Mouse (Mus musculus) lung, adult 2 months (tissue): ENCODE measurements around the gene Rmnd1. TPM values are rescaled to one million over a fixed set of nuclear protein-coding genes. Genes with fewer than 3 reads are reported as not detected.
"Not testable (repeated sequence)": the region's sequence is repeated elsewhere in the genome, so short reads cannot be mapped to it uniquely, and the experiment has no call there.

Experiments
- DNase-seq: peaks from one replicate; pipeline ENCODE4 v3.0.0; 2022
- H3K4me1 ChIP-seq: fragments of 200-500 bp; 2 replicates; pipeline ENCODE4 v1.6.1; 2011; ENCODE audit warnings: low read length; ENCODE audit not compliant: control insufficient read depth, insufficient read depth
- H3K4me3 ChIP-seq: fragments of 200-500 bp; replicated peaks from 2 replicates; pipeline ENCODE3; 2011; ENCODE audit warnings: low read depth, mild to moderate bottlenecking, control low read depth, low read length; ENCODE audit errors: extremely low read depth
- CTCF ChIP-seq: fragments of 200-500 bp; IDR thresholded peaks from 2 replicates; pipeline ENCODE4 v1.5.1; 2011; ENCODE audit warnings: mild to moderate bottlenecking, low read length, control low read depth; ENCODE audit not compliant: insufficient read depth
- POLR2A ChIP-seq: fragments of 200-500 bp; IDR thresholded peaks from 2 replicates; pipeline ENCODE4 v1.6.1; 2011; ENCODE audit warnings: low read depth, mild to moderate bottlenecking, control low read depth, low read length, borderline replicate concordance; ENCODE audit errors: extremely low read depth
- WGBS: fragments of 180-500 bp; shearing (Covaris S2); methylation state at CpG from one replicate; pipeline ENCODE4 v1.1.7; 2018; 5-methylcytosine and 5-hydroxymethylcytosine counted together
- polyA plus RNA-seq: library from polyadenylated mRNA; depleted of rRNA; stranded (reverse); fragments of >200 nt; gene quantifications from 2 replicates; pipeline ENCODE4 v1.2.3, GENCODE M21; 2012

Gene Rmnd1
- polyA plus RNA-seq, 1 experiment: 16.5 TPM

DNA sequence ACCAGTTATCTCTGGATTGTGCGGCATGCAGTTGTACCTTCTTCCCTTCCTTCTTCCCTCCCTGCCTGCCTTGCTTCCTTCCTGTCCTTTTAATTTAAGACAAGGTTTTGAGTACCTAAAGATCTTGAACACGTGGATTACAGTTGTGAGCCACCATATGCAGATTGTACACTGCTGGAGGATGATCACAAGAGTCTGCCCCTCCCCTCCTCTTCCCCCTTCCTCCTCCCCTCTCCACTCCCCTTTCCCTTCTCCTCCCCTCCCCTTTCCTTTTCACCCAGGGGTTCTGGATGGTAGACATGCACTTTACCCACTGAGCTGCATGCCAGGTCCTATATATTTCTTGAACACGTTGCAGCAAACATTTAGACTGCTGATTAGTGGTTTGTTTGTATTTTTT lies 3.2 kb upstream of the Rmnd1 start:
- 0 out of 2 replicates have a peak, but pooled peaks cover 4% of the 10 kb centered on the region for H3K4me1 ChIP-seq
- DNase-seq: no peak
- no peak for TF ChIP-seq POLR2A
- TF ChIP-seq CTCF: no peak
- 77% methylated on average over 3 of the region's 3 CpGs for WGBS
- no peak overlapping the region for H3K4me3 ChIP-seq

DNA sequence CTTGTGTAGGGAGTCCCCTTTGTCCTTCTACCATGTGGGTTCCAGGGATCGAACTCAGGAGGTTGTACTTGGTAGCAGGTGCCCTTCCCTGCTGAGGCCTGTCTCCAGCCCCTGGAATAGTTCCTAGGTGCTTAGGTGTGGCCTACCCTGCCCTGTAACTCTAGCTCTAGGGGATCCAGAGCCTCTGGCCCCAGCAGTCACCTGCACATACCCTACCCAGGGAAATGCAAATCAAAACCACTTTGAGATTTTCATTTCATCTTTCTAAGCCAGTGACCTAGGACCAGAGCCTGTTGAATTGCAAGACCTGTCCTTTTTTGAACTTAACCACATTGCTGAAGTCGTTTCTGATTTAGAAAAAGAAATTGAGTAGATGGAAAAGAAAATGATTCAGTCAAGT lies 1.7 kb upstream of the Rmnd1 start:
- H3K4me1 ChIP-seq, DNase-seq, H3K4me3 ChIP-seq: not testable (repeated sequence)
- WGBS: 70% methylated on average over 2 of the region's 2 CpGs

DNA sequence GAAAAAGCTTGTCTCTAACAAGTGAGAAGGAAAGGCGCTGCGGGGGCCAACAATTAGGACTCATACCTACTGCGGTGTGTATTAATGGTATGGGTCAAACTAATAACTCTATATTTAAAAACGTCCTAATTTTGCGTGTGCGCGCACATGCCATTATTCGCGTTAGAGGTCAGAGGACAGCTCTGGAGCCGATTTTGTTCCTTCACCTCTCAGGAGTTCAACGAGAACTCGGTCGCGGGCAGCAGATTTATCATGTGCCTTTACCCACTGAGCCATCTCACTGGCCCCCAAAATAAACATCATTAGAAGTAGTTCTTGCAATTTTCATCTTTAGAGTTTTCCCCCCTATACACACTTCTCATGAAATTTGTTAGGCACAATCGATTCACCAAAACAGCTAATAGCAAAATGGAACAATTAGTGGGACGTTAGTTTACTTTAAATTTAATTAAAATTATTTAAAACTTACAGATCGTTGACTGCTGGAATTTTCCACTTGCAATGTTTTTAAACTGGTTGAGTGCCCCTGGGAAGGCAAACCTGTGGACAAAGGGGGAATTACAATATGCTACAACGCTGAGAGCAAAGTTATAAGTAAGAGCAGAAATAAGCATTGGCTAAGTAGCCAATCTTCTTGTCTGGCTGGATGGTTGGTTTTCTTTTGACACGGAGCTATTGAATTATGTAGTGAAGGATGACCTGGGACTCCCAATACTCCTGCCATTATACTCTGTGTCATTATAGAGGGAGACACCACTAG lies 988 bp upstream of the Rmnd1 start:
- WGBS: 7% methylated on average over 19 of the region's 19 CpGs
- DNase-seq: no peak
- TF ChIP-seq CTCF: no peak
- TF ChIP-seq POLR2A: no peak

DNA sequence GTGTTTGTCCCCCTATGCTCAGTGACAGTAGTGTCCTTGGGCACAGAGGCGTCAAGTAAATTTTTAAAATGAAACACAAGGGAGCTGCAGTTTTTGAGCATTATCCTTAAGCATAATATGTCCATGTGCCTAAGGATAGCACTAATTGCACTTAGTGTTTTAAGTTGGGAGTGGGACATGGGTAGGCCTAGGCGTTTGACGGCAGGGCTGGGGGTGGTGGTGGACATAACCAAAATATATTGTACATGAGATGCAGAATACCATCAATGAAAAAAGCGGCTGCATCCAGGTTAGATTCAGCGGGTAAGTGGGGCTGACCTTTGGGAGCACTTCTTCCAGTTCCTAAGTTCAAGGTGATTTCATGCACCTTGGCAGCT lies 454 bp downstream of the Rmnd1 start:
- H3K4me3 ChIP-seq: peak overlapping the region; percentile 83
- 14% methylated on average over 5 of the region's 5 CpGs for WGBS
- TF ChIP-seq CTCF: no peak
- TF ChIP-seq POLR2A: no peak
- DNase-seq: no peak
- H3K4me1 ChIP-seq: 0 out of 2 replicates have a peak, but pooled peaks cover 4% of the 10 kb centered on the region

More for the DNA sequence above, 988 bp upstream of the Rmnd1 start:
- 0 out of 2 replicates have a peak, but pooled peaks cover 4% of the 10 kb centered on the region for H3K4me1 ChIP-seq
- H3K4me3 ChIP-seq: peak overlapping the region; percentile 92

DNA sequence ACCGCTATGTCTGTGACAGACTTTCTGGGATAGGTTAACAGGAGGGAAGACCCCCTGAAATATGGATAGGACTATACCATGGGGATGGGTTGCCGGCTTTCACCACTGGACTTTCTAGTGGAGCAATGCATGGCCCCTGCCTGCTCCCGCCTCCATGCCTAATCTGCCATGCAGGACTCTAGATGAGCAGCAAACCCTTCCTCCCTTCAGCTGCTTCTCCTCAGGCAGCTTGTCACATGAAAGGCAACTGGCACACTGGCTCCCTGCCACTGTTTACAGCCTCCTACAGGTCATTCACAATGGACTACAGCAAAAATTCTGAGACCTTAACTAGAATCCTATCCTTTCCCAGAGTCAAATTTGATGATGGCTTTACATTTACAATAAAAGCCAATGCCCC lies 1.4 kb downstream of the Rmnd1 start:
- DNase-seq: no peak
- TF ChIP-seq POLR2A (no peak), CTCF (no peak)
- WGBS: 87% methylated on average over 3 of the region's 3 CpGs
- Histone ChIP-seq H3K4me1 (0 out of 2 replicates have a peak, but pooled peaks cover 4% of the 10 kb centered on the region), H3K4me3 (no peak overlapping the region)

DNA sequence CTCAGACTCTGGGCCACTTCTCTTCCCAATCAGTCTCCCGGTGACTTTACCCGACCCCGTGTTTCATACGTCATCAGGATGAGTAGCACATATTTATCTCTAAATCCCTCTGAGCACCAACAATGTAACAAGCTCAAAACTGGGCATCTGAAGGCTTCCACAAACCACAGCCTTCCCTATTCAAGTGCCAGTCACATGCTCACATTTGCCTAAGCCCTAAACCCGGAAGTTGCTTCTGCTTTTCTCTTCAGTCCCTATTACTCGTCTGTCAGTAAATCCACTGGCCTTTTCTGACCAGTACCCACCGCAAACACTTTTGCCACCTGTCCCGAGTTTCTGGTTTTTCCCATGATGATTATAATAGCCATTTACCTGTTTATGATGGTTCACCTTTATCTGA lies 1.8 kb downstream of the Rmnd1 start:
- no peak for DNase-seq
- Histone ChIP-seq H3K4me1 (0 out of 2 replicates have a peak, but pooled peaks cover 4% of the 10 kb centered on the region), H3K4me3 (no peak overlapping the region)
- WGBS: 81% methylated on average over 8 of the region's 8 CpGs
- TF ChIP-seq POLR2A: no peak
- no peak for TF ChIP-seq CTCF

DNA sequence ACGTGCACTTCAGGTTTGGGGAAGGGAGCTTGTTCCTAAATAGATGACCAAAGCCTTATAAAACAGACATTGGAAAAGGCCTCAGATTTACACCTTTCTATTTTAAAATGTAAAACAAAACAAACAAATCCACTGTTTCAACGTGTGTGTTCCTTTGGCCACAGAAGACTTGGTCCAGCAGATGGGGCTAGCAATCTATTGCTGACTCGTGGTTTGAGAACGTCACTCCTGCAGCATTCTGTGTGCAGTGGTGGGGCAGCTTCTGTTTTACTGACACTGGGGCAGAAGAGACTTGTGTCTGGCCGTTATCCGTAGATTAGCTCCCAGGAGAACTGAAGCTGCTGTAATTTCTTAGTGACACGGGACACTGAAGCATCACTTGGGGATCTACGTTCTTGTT lies 6.9 kb downstream of the Rmnd1 start:
- no peak for DNase-seq
- WGBS: 71% methylated on average over 8 of the region's 8 CpGs
- no peaks in the 10 kb centered on the region for H3K4me1 ChIP-seq
- TF ChIP-seq POLR2A (no peak), CTCF (no peak)
- no peak overlapping the region for H3K4me3 ChIP-seq

DNA sequence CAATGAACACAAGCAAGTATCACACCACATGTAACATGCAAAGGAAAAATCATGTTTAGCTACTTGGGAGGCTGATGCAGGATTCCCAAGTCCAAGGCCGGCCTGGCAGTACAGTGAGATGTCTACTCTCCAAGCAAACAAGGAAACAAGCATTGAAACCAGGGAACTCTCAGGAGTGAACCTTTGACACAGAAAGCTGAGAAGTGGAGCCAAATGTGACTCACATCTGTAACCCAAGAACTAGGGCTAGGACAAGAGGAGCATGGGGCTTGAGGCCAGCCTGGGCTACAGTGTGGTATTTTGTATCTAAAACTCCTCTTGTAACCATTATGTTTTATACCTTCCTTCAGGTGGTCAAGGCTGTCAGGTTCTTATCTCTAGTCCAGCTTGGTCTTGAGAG lies 25.0 kb downstream of the Rmnd1 start:
- WGBS: 94% methylated on average over 1 of the region's 1 CpGs
- DNase-seq: no peak

DNA sequence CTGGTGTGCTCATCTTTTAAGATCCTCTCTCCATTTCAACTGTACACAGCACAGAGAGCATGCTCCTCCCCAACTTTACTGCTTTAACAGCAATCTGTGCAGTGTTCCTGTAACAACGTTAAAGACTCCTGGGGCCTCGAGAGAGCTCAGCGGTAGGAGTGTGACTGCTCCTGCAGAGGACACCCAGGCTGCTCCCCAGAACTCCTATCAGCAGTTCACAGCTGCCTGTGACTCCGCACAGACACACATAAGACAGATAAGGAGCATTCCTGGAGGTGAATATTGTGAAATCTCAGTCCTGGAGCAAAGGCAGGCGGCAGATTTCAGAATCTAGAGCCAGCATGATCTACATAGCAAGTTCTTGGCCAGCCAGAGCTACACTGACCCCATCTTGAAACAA lies 26.7 kb downstream of the Rmnd1 start:
- 83% methylated on average over 5 of the region's 5 CpGs for WGBS
- TF ChIP-seq POLR2A (no peak), CTCF (no peak)
- no peaks in the 10 kb centered on the region for H3K4me1 ChIP-seq
- no peak overlapping the region for H3K4me3 ChIP-seq
- no peak for DNase-seq

More for the DNA sequence above, 25.0 kb downstream of the Rmnd1 start:
- H3K4me3 ChIP-seq: no peak overlapping the region
- no peaks in the 10 kb centered on the region for H3K4me1 ChIP-seq
- no peak for TF ChIP-seq CTCF
- TF ChIP-seq POLR2A: no peak

DNA sequence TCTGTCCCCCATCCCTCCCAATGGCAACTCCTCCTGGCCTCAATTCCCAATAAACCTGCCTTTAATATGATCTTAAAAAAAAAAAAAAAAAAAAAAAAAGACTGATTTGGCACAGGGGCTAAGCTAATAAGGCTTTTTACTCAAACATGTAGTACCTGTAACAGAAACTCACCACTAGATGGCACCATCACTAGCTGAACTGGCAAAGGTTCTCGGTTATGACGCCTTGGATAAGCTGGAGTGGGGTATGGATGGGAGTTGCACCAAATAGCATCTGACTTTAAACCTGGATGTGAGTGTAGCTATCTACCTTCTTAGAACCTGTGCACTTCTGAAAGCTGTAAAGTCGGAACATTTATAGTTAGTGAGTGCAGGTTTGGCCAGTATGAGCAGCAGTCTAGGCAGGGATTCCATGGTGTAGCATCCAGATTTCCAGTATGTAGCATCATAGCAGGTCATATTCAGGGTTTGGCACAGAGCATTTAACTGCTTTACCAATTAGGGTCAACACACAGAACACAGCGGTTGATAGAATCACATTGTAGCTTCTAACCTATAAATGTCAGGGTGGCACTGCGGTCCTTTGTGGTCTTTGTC lies 27.2 kb downstream of the Rmnd1 start:
- DNase-seq: no peak
- H3K4me1 ChIP-seq: no peaks in the 10 kb centered on the region

More for the DNA sequence above, 27.2 kb downstream of the Rmnd1 start:
- no peak overlapping the region for H3K4me3 ChIP-seq
- TF ChIP-seq CTCF (peak; percentile 48), POLR2A (no peak)
- WGBS: 54% methylated on average over 5 of the region's 5 CpGs
